Mouse (Mus musculus) fibroblast of lung, adult 2 months (primary cell): ENCODE measurements around the gene Gstm5.
"Not testable (repeated sequence)": the region's sequence is repeated elsewhere in the genome, so short reads cannot be mapped to it uniquely, and the experiment has no call there.

Source experiments
- DNase-seq: peaks from one replicate; pipeline ENCODE4 v3.0.0-alpha.2; 2011; ENCODE audit warnings: low read depth

Gstm5 gene

GRCm38 (mm10) chr3:107895720-107896569 is at the start of gene Gstm5:
Gstm5 (plus strand) TSS chr3:107895821.
- peak; percentile 84 for DNase-seq

GRCm38 (mm10) chr3:107846175-107846574 is 49.4 kb upstream of the Gstm5 start:
- no peak for DNase-seq

- DNase-seq = no peak
Observed at GRCm38 (mm10) chr3:107846835-107847234, 48.8 kb upstream of the Gstm5 start.

DNA sequence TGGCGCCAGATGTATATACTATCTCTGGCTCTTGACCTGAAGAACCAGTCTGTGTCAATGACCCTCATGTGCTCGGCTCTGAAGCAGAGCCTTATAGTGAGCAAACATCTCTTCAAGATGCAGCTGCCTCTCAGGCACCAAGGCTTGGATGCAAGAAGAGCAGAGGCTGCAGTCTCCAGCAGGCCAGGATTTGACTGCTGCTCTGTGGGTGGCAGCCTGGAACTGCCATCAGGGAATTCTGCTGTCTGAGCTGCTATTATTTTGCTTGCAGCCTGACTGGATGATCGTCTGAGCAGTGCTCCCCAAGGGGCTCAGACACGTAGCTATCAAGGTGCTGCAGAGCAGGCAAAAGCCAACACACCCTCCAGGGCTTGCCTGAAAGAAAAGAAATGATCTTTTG is 47.5 kb upstream of the Gstm5 start:
- DNase-seq = no peak

DNA sequence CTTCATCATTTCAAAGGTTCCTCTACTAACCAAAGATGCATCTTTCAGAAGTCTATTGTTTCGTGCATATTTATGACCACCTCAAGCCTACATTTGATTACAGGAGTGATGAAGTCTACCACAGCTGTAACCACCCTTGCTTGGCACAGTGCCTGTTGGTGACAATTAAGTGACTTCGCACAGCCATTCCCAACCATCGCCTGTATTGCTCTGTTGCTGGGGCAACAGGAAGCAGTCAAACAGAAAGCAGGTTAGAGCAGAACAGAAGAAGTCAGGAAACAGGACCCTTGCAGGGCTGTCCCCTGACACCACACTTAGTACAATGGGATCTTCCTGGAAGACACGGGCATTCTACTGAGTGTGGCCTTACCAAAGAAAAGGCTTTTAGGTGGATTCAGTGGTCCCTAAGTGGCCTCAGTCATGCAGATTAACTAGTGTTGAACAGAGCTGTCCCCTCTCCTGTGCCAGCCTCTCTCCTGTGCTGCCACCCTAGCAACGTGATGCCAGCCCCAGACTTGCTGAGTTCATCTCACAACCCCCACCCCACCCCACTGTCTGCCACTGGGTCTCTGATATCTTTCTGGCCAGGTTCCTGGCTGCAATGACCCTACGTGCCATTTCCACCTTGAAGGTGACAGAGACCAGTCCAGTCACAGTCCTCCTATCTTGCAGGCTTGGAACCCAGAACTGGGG is 46.5 kb upstream of the Gstm5 start:
- no peak for DNase-seq

DNA sequence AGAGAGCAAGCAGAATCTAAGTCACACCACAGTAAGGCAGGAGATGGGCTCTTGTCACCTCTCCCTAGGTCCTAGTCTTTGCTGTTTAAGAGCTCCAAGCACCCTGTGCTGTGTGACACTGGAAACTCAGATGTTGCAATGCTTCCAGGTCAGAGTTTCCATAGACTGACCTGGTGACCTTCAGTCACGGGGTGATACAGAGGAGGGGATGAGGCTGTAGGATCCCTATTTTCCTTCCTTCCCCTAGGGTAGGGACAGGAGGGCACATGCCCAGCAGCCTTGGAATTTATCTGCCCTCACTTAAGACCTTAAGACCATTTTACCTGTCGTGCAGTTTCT is 46.0 kb upstream of the Gstm5 start:
- DNase-seq = no peak

- DNase-seq = peak; percentile 44
Observed at GRCm38 (mm10) chr3:107850418-107851031, 45.1 kb upstream of the Gstm5 start.

- no peak for DNase-seq
Observed at GRCm38 (mm10) chr3:107852786-107853185, 42.8 kb upstream of the Gstm5 start.

DNA sequence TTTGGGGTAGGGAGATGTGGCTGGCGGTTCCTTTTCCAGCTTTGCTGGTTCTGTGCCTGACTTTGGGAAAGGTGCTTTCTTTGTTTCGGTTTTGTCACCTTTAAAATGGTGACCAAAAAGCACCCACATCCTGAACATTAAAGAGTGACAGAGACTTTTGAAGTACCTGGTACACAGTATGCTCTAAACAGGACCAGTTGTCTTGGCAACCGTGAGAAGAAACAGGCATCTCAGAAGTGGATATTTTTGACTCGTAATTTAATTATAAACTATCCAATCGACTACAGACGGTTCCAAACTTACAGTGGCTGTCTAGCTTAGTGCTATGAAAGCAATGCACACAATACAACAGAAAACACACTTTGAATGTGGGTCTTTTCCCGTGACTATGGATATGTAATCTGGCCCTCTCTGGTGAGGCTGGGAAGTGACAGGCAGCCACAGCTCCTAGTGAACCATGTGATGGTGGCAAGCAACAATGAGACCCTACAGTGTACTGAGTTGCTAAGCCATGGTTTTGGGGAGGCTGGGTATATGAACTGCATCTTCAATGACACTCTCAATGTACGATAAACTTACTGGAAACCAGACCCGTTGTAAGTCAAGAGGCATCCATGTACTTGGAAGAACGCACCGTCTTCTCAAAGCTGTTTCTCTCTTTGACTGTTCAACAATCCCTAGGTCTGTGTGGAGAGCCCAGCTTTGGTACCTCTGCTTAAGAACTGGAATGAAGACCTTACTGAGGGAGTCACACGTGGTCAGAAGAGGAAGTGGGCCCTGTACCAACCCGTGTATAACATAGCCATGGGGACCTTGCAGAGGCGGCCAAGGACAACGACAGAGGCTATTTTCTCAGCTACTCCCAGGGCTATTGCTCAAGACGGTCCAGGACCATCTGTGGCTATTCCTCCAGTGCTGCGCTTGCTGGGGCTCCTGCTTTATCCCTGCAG is 42.1 kb upstream of the Gstm5 start:
- no peak for DNase-seq

- DNase-seq = no peak
Observed at GRCm38 (mm10) chr3:107855368-107855767, 40.3 kb upstream of the Gstm5 start.

DNA sequence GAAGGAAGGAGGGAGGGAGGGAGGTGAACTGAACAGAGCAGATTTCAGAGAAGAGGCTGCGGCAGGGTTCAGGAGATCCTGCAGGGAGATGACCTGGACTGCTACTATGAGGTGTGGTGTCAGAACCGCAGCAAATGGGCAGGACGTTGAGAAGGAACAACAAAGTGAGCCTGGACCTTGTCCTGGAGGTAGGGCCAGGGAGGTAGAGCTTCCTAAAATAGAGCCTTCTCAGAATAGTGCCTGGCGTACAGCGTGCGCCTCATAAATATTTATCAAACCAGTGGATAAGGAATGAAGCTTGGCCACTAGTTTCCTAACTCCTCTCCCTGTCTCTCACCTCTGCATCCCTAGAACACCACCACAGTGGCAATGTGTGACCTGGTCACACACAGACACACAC is 38.0 kb upstream of the Gstm5 start:
- DNase-seq = no peak

DNA sequence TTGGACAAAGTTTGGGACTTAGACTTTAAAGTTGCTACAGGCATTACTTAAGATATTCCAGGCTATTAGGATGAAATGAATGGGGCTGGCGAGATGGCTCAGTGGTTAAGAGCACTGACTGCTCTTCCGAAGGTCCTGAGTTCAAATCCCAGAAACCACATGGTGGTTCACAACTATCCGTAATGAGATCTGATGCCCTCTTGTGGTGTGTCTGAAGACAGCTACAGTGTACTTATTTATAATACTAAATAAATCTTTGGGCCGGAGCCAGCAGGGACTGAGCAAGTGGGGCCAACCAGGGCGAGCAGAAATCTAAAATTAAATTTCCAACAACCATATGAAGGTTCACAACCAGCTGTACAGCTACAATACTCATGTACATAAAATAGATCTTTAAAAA is 34.1 kb upstream of the Gstm5 start:
- not testable (repeated sequence) for DNase-seq

GRCm38 (mm10) chr3:107862471-107862870 is 33.1 kb upstream of the Gstm5 start:
- DNase-seq = no peak

GRCm38 (mm10) chr3:107863471-107863870 is 32.1 kb upstream of the Gstm5 start:
- no peak for DNase-seq

DNA sequence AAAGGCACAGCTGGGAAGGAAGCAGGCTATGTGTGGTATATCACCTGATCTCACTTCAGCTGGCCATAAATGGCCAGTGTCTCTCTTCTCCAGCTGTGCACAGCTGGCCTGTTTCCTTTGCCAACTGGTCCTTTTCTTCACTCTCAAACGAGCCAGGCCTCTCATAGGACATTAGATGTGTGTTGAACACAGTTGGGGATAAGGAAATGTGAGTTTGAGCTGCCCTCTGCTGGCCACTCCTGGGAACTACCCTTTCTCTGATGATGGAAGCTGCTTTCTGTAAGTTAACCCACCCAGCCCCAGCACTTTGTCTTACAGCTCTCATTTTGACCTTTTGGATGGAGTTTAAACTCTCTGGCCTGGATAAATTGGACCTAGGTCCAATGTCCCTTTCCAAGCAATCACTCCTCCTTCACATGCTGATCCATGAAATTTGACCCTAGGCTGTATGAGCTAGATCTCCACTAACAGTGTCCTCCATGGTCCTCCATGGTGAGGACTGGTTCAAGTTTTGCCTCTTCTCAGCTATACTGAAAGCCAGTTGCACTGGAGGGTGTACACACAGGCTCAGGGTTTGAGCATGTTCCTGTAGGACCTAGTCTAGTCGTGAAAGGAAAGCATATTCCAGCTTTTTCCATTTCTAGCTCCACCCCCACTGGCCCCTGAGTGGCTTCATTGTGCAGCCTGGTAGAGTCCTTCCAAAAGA is 31.6 kb upstream of the Gstm5 start:
- DNase-seq = peak; percentile 85

- no peak for DNase-seq
Observed at GRCm38 (mm10) chr3:107865364-107866091, 30.1 kb upstream of the Gstm5 start.

GRCm38 (mm10) chr3:107867086-107867485 is 28.5 kb upstream of the Gstm5 start:
- peak; percentile 81 for DNase-seq

GRCm38 (mm10) chr3:107868452-107868851 is 27.2 kb upstream of the Gstm5 start:
- no peak for DNase-seq

DNA sequence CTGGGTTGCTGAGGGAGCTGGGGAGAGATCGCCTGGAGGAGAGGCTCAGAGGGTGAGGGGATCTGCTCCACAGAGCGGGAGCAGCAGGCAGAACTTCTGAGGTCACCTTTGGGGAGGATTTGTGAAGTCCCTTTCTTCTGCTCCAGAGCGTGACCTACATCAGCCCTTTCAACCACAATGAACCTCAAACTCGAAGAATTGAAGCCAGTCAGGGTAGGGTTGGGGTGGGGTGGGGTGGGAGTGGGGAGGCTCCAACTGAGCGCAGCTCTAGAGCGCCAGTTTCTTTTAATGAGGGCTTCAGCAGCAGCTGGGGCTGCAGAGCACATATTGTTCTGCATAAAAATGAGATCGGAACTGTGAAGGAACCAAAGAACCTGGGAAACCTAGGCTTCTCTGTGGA is 26.5 kb upstream of the Gstm5 start:
- DNase-seq = no peak

DNA sequence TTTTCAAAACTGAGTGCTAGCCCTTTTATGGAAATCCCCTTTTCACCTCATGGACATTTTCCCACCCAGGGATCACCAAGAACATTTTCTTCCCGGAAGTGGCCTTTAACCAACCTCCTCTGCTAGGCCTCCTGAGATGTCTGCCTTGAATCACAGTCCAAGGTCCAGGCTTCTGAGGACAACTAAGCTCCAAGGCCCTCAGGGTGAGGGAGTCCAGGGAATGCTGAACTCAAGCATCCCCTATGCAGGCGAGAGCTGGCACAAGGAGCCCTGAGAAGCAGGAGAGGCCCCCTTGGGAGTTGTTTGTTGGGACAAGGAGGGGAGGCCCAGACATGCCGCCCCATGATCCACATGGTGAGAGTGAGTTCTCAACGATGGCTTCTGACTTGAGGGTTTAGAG is 25.7 kb upstream of the Gstm5 start:
- no peak for DNase-seq
